Mouse (Mus musculus): ENCODE measurements around the gene Iqck. TPM values are rescaled to one million over a fixed set of nuclear protein-coding genes. Genes with fewer than 3 reads are reported as not detected.

The Iqck gene
- polyA plus RNA-seq, 1 experiment: 1.1 TPM

- no peak for DNase-seq
- 89% methylated on average over 4 of the region's 4 CpGs for WGBS
- no peaks in the 10 kb centered on the region for H3K36me3 ChIP-seq (ENCODE audit: control insufficient read depth, insufficient read depth, low read length)
- H3K4me3 ChIP-seq (ENCODE audit: control insufficient read depth, insufficient read depth, low read length): no peak overlapping the region
- no peak overlapping the region for H3K27ac ChIP-seq (ENCODE audit: control insufficient read depth, insufficient read depth, low read length)
- TF ChIP-seq CTCF (IDR thresholded peaks at IDR 0.05; ENCODE audit: borderline replicate concordance, control insufficient read depth, extremely low read depth, insufficient read depth, low read length, poor library complexity) (no peak), POLR2A (IDR thresholded peaks at IDR 0.05; ENCODE audit: control insufficient read depth, extremely low read depth, insufficient read depth, low read length, poor library complexity) (no peak)
- H3K27me3 ChIP-seq (ENCODE audit: control insufficient read depth, insufficient read depth, low read length): no peaks in the 10 kb centered on the region
- peaks cover 4% of the 10 kb centered on the region; the same call in 1 of the 2 replicates for H3K4me1 ChIP-seq (replicated peaks; ENCODE audit: control insufficient read depth, insufficient read depth, low read length)
These were observed 49.0 kb downstream of the Iqck start for GRCm38 (mm10) chr7:118904530-118904929.

GRCm38 (mm10) chr7:118908961-118909515, 53.5 kb downstream of the Iqck start:
- WGBS: 89% methylated on average over 8 of the region's 8 CpGs
- TF ChIP-seq CTCF (IDR thresholded peaks at IDR 0.05; ENCODE audit: borderline replicate concordance, control insufficient read depth, extremely low read depth, insufficient read depth, low read length, poor library complexity): no peak
- TF ChIP-seq POLR2A (IDR thresholded peaks at IDR 0.05; ENCODE audit: control insufficient read depth, extremely low read depth, insufficient read depth, low read length, poor library complexity): no peak

GRCm38 (mm10) chr7:118910464-118910863, 54.9 kb downstream of the Iqck start:
- WGBS: 99% methylated on average over 2 of the region's 2 CpGs
- Histone ChIP-seq H3K27me3 (ENCODE audit: control insufficient read depth, insufficient read depth, low read length) (no peaks in the 10 kb centered on the region), H3K27ac (ENCODE audit: control insufficient read depth, insufficient read depth, low read length) (no peak overlapping the region), H3K4me3 (ENCODE audit: control insufficient read depth, insufficient read depth, low read length) (no peak overlapping the region), H3K4me1 (replicated peaks; ENCODE audit: control insufficient read depth, insufficient read depth, low read length) (peaks cover 2% of the 10 kb centered on the region; the same call in 1 of the 2 replicates), H3K36me3 (ENCODE audit: control insufficient read depth, insufficient read depth, low read length) (no peaks in the 10 kb centered on the region)
- no peak for TF ChIP-seq CTCF (IDR thresholded peaks at IDR 0.05; ENCODE audit: borderline replicate concordance, control insufficient read depth, extremely low read depth, insufficient read depth, low read length, poor library complexity)
- TF ChIP-seq POLR2A (IDR thresholded peaks at IDR 0.05; ENCODE audit: control insufficient read depth, extremely low read depth, insufficient read depth, low read length, poor library complexity): no peak
- no peak for DNase-seq

More at GRCm38 (mm10) chr7:118908961-118909515, 53.5 kb downstream of the Iqck start:
- Histone ChIP-seq H3K4me3 (ENCODE audit: control insufficient read depth, insufficient read depth, low read length) (no peak overlapping the region), H3K27ac (ENCODE audit: control insufficient read depth, insufficient read depth, low read length) (no peak overlapping the region), H3K4me1 (replicated peaks; ENCODE audit: control insufficient read depth, insufficient read depth, low read length) (peaks cover 2% of the 10 kb centered on the region; the same call in 1 of the 2 replicates), H3K27me3 (ENCODE audit: control insufficient read depth, insufficient read depth, low read length) (no peaks in the 10 kb centered on the region), H3K36me3 (ENCODE audit: control insufficient read depth, insufficient read depth, low read length) (no peaks in the 10 kb centered on the region)
- no peak for DNase-seq

GRCm38 (mm10) chr7:118911170-118911569, 55.6 kb downstream of the Iqck start:
- no peak for TF ChIP-seq POLR2A (IDR thresholded peaks at IDR 0.05; ENCODE audit: control insufficient read depth, extremely low read depth, insufficient read depth, low read length, poor library complexity)
- no peak for TF ChIP-seq CTCF (IDR thresholded peaks at IDR 0.05; ENCODE audit: borderline replicate concordance, control insufficient read depth, extremely low read depth, insufficient read depth, low read length, poor library complexity)
- H3K4me3 ChIP-seq (ENCODE audit: control insufficient read depth, insufficient read depth, low read length): no peak overlapping the region
- H3K27ac ChIP-seq (ENCODE audit: control insufficient read depth, insufficient read depth, low read length): no peak overlapping the region
- no peak for DNase-seq
- 95% methylated on average over 2 of the region's 2 CpGs for WGBS
- H3K36me3 ChIP-seq (ENCODE audit: control insufficient read depth, insufficient read depth, low read length): no peaks in the 10 kb centered on the region
- peaks cover 2% of the 10 kb centered on the region; the same call in 1 of the 2 replicates for H3K4me1 ChIP-seq (replicated peaks; ENCODE audit: control insufficient read depth, insufficient read depth, low read length)
- H3K27me3 ChIP-seq (ENCODE audit: control insufficient read depth, insufficient read depth, low read length): no peaks in the 10 kb centered on the region

GRCm38 (mm10) chr7:118911571-118911970, 56.0 kb downstream of the Iqck start:
- TF ChIP-seq CTCF (IDR thresholded peaks at IDR 0.05; ENCODE audit: borderline replicate concordance, control insufficient read depth, extremely low read depth, insufficient read depth, low read length, poor library complexity) (no peak), POLR2A (IDR thresholded peaks at IDR 0.05; ENCODE audit: control insufficient read depth, extremely low read depth, insufficient read depth, low read length, poor library complexity) (no peak)
- H3K4me3 ChIP-seq (ENCODE audit: control insufficient read depth, insufficient read depth, low read length): no peak overlapping the region
- H3K4me1 ChIP-seq (replicated peaks; ENCODE audit: control insufficient read depth, insufficient read depth, low read length): peaks cover 2% of the 10 kb centered on the region; the same call in 1 of the 2 replicates
- 78% methylated on average over 7 of the region's 7 CpGs for WGBS
- no peak for DNase-seq
- H3K27ac ChIP-seq (ENCODE audit: control insufficient read depth, insufficient read depth, low read length): no peak overlapping the region
- H3K27me3 ChIP-seq (ENCODE audit: control insufficient read depth, insufficient read depth, low read length): no peaks in the 10 kb centered on the region
- H3K36me3 ChIP-seq (ENCODE audit: control insufficient read depth, insufficient read depth, low read length): no peaks in the 10 kb centered on the region

- H3K4me1 ChIP-seq (replicated peaks; ENCODE audit: control insufficient read depth, insufficient read depth, low read length): no peaks in the 10 kb centered on the region
- no peaks in the 10 kb centered on the region for H3K36me3 ChIP-seq (ENCODE audit: control insufficient read depth, insufficient read depth, low read length)
- WGBS: 94% methylated on average over 8 of the region's 8 CpGs
- TF ChIP-seq POLR2A (IDR thresholded peaks at IDR 0.05; ENCODE audit: control insufficient read depth, extremely low read depth, insufficient read depth, low read length, poor library complexity) (no peak), CTCF (IDR thresholded peaks at IDR 0.05; ENCODE audit: borderline replicate concordance, control insufficient read depth, extremely low read depth, insufficient read depth, low read length, poor library complexity) (no peak)
- H3K27ac ChIP-seq (ENCODE audit: control insufficient read depth, insufficient read depth, low read length): no peak overlapping the region
- H3K27me3 ChIP-seq (ENCODE audit: control insufficient read depth, insufficient read depth, low read length): no peaks in the 10 kb centered on the region
- DNase-seq: no peak
- H3K4me3 ChIP-seq (ENCODE audit: control insufficient read depth, insufficient read depth, low read length): no peak overlapping the region
These were observed 56.5 kb downstream of the Iqck start for GRCm38 (mm10) chr7:118912049-118912490.
